Mouse (Mus musculus) midbrain, embryonic 14.5 days (tissue): ENCODE measurements around the gene Ccdc36. TPM values are rescaled to one million over a fixed set of nuclear protein-coding genes. Genes with fewer than 3 reads are reported as not detected.

ENCODE experiments used
- ATAC-seq: fragments of 200-750 bp; cut with Nextera tagmentation; 2 replicates; pipeline ENCODE4 v1.8.0; 2017; ENCODE audit warnings: moderate number of reproducible peaks, moderate library complexity; ENCODE audit not compliant: low FRiP score, low TSS enrichment
- DNase-seq: peaks from one replicate; pipeline ENCODE4 v3.0.0-alpha.2; 2015
- H3K27ac ChIP-seq: fragments of 300-500 bp; sonication (generic); replicated peaks from 2 replicates; pipeline ENCODE4 v1.5.1; 2014; ENCODE audit warnings: mild to moderate bottlenecking, low read depth, low read length, moderate library complexity
- H3K27me3 ChIP-seq: fragments of 300-500 bp; sonication (generic); 2 replicates; pipeline ENCODE4 v1.6.1; 2014; ENCODE audit warnings: low read length, control low read depth, mixed read lengths; ENCODE audit not compliant: control insufficient read depth, insufficient read depth
- H3K36me3 ChIP-seq: fragments of 300-500 bp; sonication (generic); 2 replicates; pipeline ENCODE4 v1.6.1; 2014; ENCODE audit warnings: low read length, control low read depth; ENCODE audit not compliant: control insufficient read depth, insufficient read depth
- H3K4me1 ChIP-seq: fragments of 300-500 bp; sonication (generic); 2 replicates; pipeline ENCODE4 v1.6.1; 2014; ENCODE audit warnings: mild to moderate bottlenecking, antibody characterized with exemption, low read length, control low read depth; ENCODE audit not compliant: control insufficient read depth, insufficient read depth
- H3K4me2 ChIP-seq: fragments of 300-500 bp; sonication (generic); 2 replicates; pipeline ENCODE4 v1.6.1; 2014; ENCODE audit warnings: mild to moderate bottlenecking, low read length, moderate library complexity
- H3K4me3 ChIP-seq: fragments of 300-500 bp; sonication (generic); replicated peaks from 2 replicates; pipeline ENCODE4 v1.5.1; 2014; ENCODE audit warnings: low read depth, low read length
- H3K9ac ChIP-seq: fragments of 300-500 bp; sonication (generic); replicated peaks from 2 replicates; pipeline ENCODE4 v1.6.1; 2014; ENCODE audit warnings: mild to moderate bottlenecking, low read length, moderate library complexity
- H3K9me3 ChIP-seq: fragments of 300-500 bp; sonication (generic); 2 replicates; pipeline ENCODE4 v1.6.1; 2016; ENCODE audit warnings: low read length, control low read depth, mixed read lengths; ENCODE audit not compliant: control insufficient read depth
- WGBS: fragments of 180-500 bp; shearing (Covaris S2); extraction: QIAGEN DNeasy Blood & Tissue Kit; methylation state at CpG from one replicate; pipeline ENCODE4 v1.1.7; 2014; 5-methylcytosine and 5-hydroxymethylcytosine counted together
- polyA plus RNA-seq: library from polyadenylated mRNA; unstranded; fragments of >200 nt; fragmentation: Nextera tagmentation; extraction: Ambion mirVana; gene quantifications from 2 replicates; pipeline ENCODE4 v1.2.1, GENCODE M21; 2014

Ccdc36 gene
- polyA plus RNA-seq, 1 experiment from 2014 or later, result 1.4 TPM

GRCm38 (mm10) chr9:108379294-108379693, 49.0 kb downstream of the Ccdc36 start:
- H3K27ac ChIP-seq, result no peak overlapping the region
- WGBS, result 96% methylated on average over 4 of the region's 4 CpGs

GRCm38 (mm10) chr9:108378736-108379135, 49.5 kb downstream of the Ccdc36 start:
- Histone ChIP-seq H3K4me1 (no peaks in the 10 kb centered on the region), H3K4me3 (no peak overlapping the region), H3K27me3 (no peaks in the 10 kb centered on the region), H3K4me2 (no peak overlapping the region), H3K27ac (no peak overlapping the region), H3K36me3 (peaks cover 98% of the 10 kb centered on the region), H3K9ac (no peak overlapping the region), H3K9me3 (no peaks in the 10 kb centered on the region)
- DNase-seq (no peak), ATAC-seq (no peak)
- 96% methylated on average over 5 of the region's 5 CpGs for WGBS

More at GRCm38 (mm10) chr9:108379294-108379693, 49.0 kb downstream of the Ccdc36 start:
- no peak overlapping the region for H3K4me3 ChIP-seq
- ATAC-seq (no peak), DNase-seq (no peak)
- H3K9me3 ChIP-seq, result no peaks in the 10 kb centered on the region
- no peak overlapping the region for H3K9ac ChIP-seq
- H3K27me3 ChIP-seq, result no peaks in the 10 kb centered on the region
- H3K36me3 ChIP-seq, result peaks cover 98% of the 10 kb centered on the region
- H3K4me2 ChIP-seq, result no peak overlapping the region
- no peaks in the 10 kb centered on the region for H3K4me1 ChIP-seq

DNA sequence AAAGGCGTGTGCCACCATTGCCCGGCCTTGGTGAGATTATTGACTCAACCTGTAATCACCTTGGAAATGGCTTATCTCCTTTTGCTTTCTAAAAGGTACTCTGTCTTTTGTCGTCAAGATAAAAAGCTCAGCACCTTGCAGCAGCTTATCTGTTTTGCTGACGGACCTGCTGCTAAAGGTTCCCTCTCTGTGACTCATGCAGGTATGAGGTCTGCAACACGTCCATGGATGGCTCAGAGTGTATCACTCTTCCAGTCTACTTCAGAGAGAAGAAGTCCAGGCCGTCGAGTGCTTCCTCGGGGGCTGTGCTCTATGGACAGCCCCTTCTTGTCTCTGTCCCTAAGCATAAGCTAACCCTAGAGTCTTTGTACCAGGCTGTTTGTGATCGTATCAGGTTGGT, 50.0 kb downstream of the Ccdc36 start:
- H3K27me3 ChIP-seq, result no peaks in the 10 kb centered on the region
- no peak overlapping the region for H3K4me3 ChIP-seq
- WGBS, result 96% methylated on average over 9 of the region's 9 CpGs
- no peak overlapping the region for H3K9ac ChIP-seq
- peaks cover 98% of the 10 kb centered on the region for H3K36me3 ChIP-seq
- ATAC-seq, result no peak
- H3K27ac ChIP-seq, result no peak overlapping the region
- DNase-seq, result no peak
- no peaks in the 10 kb centered on the region for H3K4me1 ChIP-seq
- no peaks in the 10 kb centered on the region for H3K9me3 ChIP-seq
- no peak overlapping the region for H3K4me2 ChIP-seq

Other genes starting within 250 kb of the Ccdc36 start
- gene Bsn, start 238.1 kb downstream of the Ccdc36 start, polyA plus RNA-seq, result 14.2 and 14.7 TPM in 2 replicates
- 49.3 and 64.2 TPM in 2 replicates for gene Dag1, start 164.5 kb downstream of the Ccdc36 start, polyA plus RNA-seq
- 138 and 157 TPM in 2 replicates for gene Nicn1, start 138.1 kb downstream of the Ccdc36 start, polyA plus RNA-seq
- 23.2 and 23.5 TPM in 2 replicates for gene Amt, start 131.6 kb downstream of the Ccdc36 start, polyA plus RNA-seq
- gene Rhoa, start 122.4 kb downstream of the Ccdc36 start, polyA plus RNA-seq, result 217 and 224 TPM in 2 replicates
- 52.3 and 56.3 TPM in 2 replicates for gene Tcta, start 122.3 kb downstream of the Ccdc36 start, polyA plus RNA-seq
- 476 and 480 TPM in 2 replicates for gene Gpx1, start 89.6 kb downstream of the Ccdc36 start, polyA plus RNA-seq
- 113 and 144 TPM in 2 replicates for gene Usp4, start 80.6 kb downstream of the Ccdc36 start, polyA plus RNA-seq
- 1.6 and 2.7 TPM in 2 replicates for gene 1700102P08Rik, start 35.7 kb downstream of the Ccdc36 start, polyA plus RNA-seq
- gene BC048562, start 8.0 kb upstream of the Ccdc36 start, polyA plus RNA-seq, result not detected in 2 replicates
- gene Ccdc71, start 32.0 kb upstream of the Ccdc36 start, polyA plus RNA-seq, result 48.8 and 58.2 TPM in 2 replicates
- gene Klhdc8b, start 33.1 kb upstream of the Ccdc36 start, polyA plus RNA-seq, result 59.3 and 61.2 TPM in 2 replicates
- gene Lamb2, start 51.3 kb upstream of the Ccdc36 start, polyA plus RNA-seq, result 9.4 and 15.9 TPM in 2 replicates
- 64.3 and 72.5 TPM in 2 replicates for gene Usp19, start 62.1 kb upstream of the Ccdc36 start, polyA plus RNA-seq
- 61.8 and 70.8 TPM in 2 replicates for gene Qars, start 79.2 kb upstream of the Ccdc36 start, polyA plus RNA-seq
- gene Qrich1, start 88.3 kb upstream of the Ccdc36 start, polyA plus RNA-seq, result 119 and 146 TPM in 2 replicates
- 99.3 and 107 TPM in 2 replicates for gene Impdh2, start 131.8 kb upstream of the Ccdc36 start, polyA plus RNA-seq
- 76.7 and 86.2 TPM in 2 replicates for gene Ndufaf3, start 138.9 kb upstream of the Ccdc36 start, polyA plus RNA-seq
- gene Dalrd3, start 141.4 kb upstream of the Ccdc36 start, polyA plus RNA-seq, result 263 and 271 TPM in 2 replicates
- 273 and 274 TPM in 2 replicates for gene Wdr6, start 150.3 kb upstream of the Ccdc36 start, polyA plus RNA-seq
- gene P4htm, start 169.2 kb upstream of the Ccdc36 start, polyA plus RNA-seq, result 27.0 and 30.5 TPM in 2 replicates
- gene Arih2, start 220.9 kb upstream of the Ccdc36 start, polyA plus RNA-seq, result 37.6 and 45.3 TPM in 2 replicates
- 26.8 and 33.8 TPM in 2 replicates for gene Slc25a20, start 233.6 kb upstream of the Ccdc36 start, polyA plus RNA-seq